Mouse (Mus musculus) midbrain, postnatal 0 days (tissue): ENCODE data around the gene Ptpn14. TPM values are rescaled to one million over a fixed set of nuclear protein-coding genes. Genes with fewer than 3 reads are reported as not detected.

Source experiments
- ATAC-seq: fragments of 200-750 bp; cut with Nextera tagmentation; 2 replicates; pipeline ENCODE4 v1.8.0; 2017; ENCODE audit warnings: moderate number of reproducible peaks, mild to moderate bottlenecking, moderate TSS enrichment, moderate library complexity; ENCODE audit not compliant: low FRiP score
- DNase-seq: peaks from one replicate; pipeline ENCODE4 v3.0.0-alpha.2; 2015; ENCODE audit warnings: low spot score
- H3K27ac ChIP-seq: fragments of 300-500 bp; sonication (generic); 2 replicates; pipeline ENCODE4 v1.5.1; 2014; ENCODE audit warnings: low read depth, mild to moderate bottlenecking, low read length, mixed read lengths
- H3K27me3 ChIP-seq: fragments of 300-500 bp; sonication (generic); 2 replicates; pipeline ENCODE4 v1.6.1; 2014; ENCODE audit warnings: low read length, control low read depth, mixed read lengths; ENCODE audit not compliant: insufficient read depth
- H3K36me3 ChIP-seq: fragments of 300-500 bp; sonication (generic); 2 replicates; pipeline ENCODE4 v1.6.1; 2014; ENCODE audit warnings: low read length, control low read depth, mixed read lengths; ENCODE audit not compliant: insufficient read depth
- H3K4me1 ChIP-seq: fragments of 300-500 bp; sonication (generic); 2 replicates; pipeline ENCODE4 v1.6.1; 2014; ENCODE audit warnings: mild to moderate bottlenecking, control low read depth, antibody characterized with exemption, low read length, mixed read lengths; ENCODE audit not compliant: insufficient read depth
- H3K4me2 ChIP-seq: fragments of 300-500 bp; sonication (generic); 2 replicates; pipeline ENCODE4 v1.6.1; 2014; ENCODE audit warnings: low read depth, mild to moderate bottlenecking, low read length, mixed read lengths; ENCODE audit not compliant: poor library complexity, severe bottlenecking
- H3K4me3 ChIP-seq: fragments of 300-500 bp; sonication (generic); 2 replicates; pipeline ENCODE4 v1.5.1; 2014; ENCODE audit warnings: low read depth, mild to moderate bottlenecking, low read length, moderate library complexity
- H3K9ac ChIP-seq: fragments of 300-500 bp; sonication (generic); replicated peaks from 2 replicates; pipeline ENCODE4 v1.6.1; 2014; ENCODE audit warnings: mild to moderate bottlenecking, low read length, moderate library complexity, mixed read lengths; ENCODE audit not compliant: poor library complexity, severe bottlenecking
- H3K9me3 ChIP-seq: fragments of 300-500 bp; sonication (generic); 2 replicates; pipeline ENCODE4 v1.6.1; 2016; ENCODE audit warnings: low read length, control low read depth
- CTCF ChIP-seq: IDR thresholded peaks from 2 replicates; pipeline ENCODE4 v1.5.1; 2016; ENCODE audit warnings: antibody characterized with exemption, mild to moderate bottlenecking
- WGBS: fragments of 180-500 bp; shearing (Covaris S2); extraction: QIAGEN DNeasy Blood & Tissue Kit; methylation state at CpG from one replicate; pipeline ENCODE4 v1.1.7; 2014; 5-methylcytosine and 5-hydroxymethylcytosine counted together
- polyA plus RNA-seq: library from polyadenylated mRNA; unstranded; fragments of >200 nt; fragmentation: Nextera tagmentation; extraction: Ambion mirVana; gene quantifications from 2 replicates; pipeline ENCODE4 v1.2.1, GENCODE M21; 2015
- total RNA-seq: library from RNA; depleted of rRNA; stranded (reverse); fragments of >200 nt; gene quantifications from 2 replicates; pipeline ENCODE4 v1.2.3, GENCODE M21; 2014

Gene Ptpn14
- total and polyA plus RNA-seq, 2 experiments from 2014 or later = 1.1 to 6.5 TPM

- H3K9me3 ChIP-seq = no peaks in the 10 kb centered on the region
- ATAC-seq (no peak), DNase-seq (no peak)
- H3K9ac ChIP-seq = no peak overlapping the region
- TF ChIP-seq CTCF = no peak
- H3K36me3 ChIP-seq = no peaks in the 10 kb centered on the region
- no peaks in the 10 kb centered on the region for H3K27me3 ChIP-seq
- H3K4me3 ChIP-seq = no peak overlapping the region
- no peaks in the 10 kb centered on the region for H3K4me1 ChIP-seq
- 20% methylated on average over 5 of the region's 5 CpGs for WGBS
- no peak overlapping the region for H3K4me2 ChIP-seq
- no peak overlapping the region for H3K27ac ChIP-seq
Observed at GRCm38 (mm10) chr1:189707419-189707818, 20.6 kb upstream of the Ptpn14 start.

- H3K4me1 ChIP-seq = no peaks in the 10 kb centered on the region
- H3K4me2 ChIP-seq = no peak overlapping the region
- H3K36me3 ChIP-seq = no peaks in the 10 kb centered on the region
- H3K9ac ChIP-seq = no peak overlapping the region
- WGBS = 84% methylated on average over 8 of the region's 8 CpGs
- H3K27ac ChIP-seq = no peak overlapping the region
- no peak overlapping the region for H3K4me3 ChIP-seq
- no peak for TF ChIP-seq CTCF
- ATAC-seq = no peak
- no peak for DNase-seq
- H3K27me3 ChIP-seq = no peaks in the 10 kb centered on the region
- no peaks in the 10 kb centered on the region for H3K9me3 ChIP-seq
Observed at GRCm38 (mm10) chr1:189709001-189709400, 19.1 kb upstream of the Ptpn14 start.

DNA sequence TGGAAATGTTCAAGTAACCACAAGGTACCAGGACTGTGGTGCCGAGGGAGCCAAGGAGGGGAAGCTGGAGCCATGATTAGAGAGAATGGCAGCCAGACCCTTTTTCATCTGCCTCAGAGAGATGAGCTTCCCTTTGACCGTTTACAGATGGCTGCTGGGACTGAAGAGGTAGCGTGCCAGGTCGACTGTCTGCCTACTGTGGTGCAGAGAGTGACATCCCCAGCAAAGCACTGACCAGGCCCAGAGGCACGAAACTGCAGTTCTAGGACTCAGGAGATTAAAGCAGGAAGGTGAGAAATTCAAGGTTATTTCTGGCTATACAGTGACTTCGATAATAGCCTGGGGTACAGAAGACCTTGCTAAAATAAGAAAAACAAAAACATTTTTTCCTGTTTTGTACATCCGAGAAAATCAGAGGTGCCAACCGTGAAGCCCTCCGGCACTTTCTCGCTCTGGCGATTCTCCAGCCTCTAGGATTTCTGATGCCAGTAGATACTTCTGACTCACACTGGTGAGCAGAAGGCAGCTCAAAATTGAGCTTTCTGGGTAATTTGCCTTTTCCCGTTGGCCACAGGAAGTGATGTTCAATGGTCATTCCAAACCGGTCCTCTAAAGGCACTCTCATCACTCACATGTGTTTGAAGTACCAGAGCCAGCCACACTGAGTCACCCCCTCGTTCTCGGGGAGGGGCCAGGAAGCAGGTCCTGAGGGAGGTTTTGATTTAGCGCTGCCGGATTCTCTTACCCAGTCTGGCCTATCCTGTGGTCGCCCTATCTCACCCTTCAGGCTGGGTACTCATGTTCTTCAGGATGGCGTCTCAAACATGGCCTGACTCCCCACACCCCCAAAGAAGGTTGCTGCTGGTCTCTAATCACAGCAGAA lies 11.9 kb upstream of the Ptpn14 start:
- no peak overlapping the region for H3K27ac ChIP-seq
- no peak overlapping the region for H3K9ac ChIP-seq
- no peak overlapping the region for H3K4me3 ChIP-seq
- no peaks in the 10 kb centered on the region for H3K4me1 ChIP-seq
- H3K4me2 ChIP-seq = no peak overlapping the region
- no peaks in the 10 kb centered on the region for H3K9me3 ChIP-seq
- 65% methylated on average over 19 of the region's 19 CpGs for WGBS
- H3K36me3 ChIP-seq = no peaks in the 10 kb centered on the region
- DNase-seq (peak; percentile 22), ATAC-seq (no peak)
- TF ChIP-seq CTCF = no peak
- H3K27me3 ChIP-seq = no peaks in the 10 kb centered on the region

GRCm38 (mm10) chr1:189717546-189717945 lies 10.5 kb upstream of the Ptpn14 start:
- no peak overlapping the region for H3K9ac ChIP-seq
- no peaks in the 10 kb centered on the region for H3K27me3 ChIP-seq
- WGBS = 92% methylated on average over 11 of the region's 11 CpGs
- TF ChIP-seq CTCF = no peak
- no peaks in the 10 kb centered on the region for H3K9me3 ChIP-seq
- no peak overlapping the region for H3K4me2 ChIP-seq
- no peaks in the 10 kb centered on the region for H3K4me1 ChIP-seq
- no peak for DNase-seq
- no peak overlapping the region for H3K27ac ChIP-seq
- no peak for ATAC-seq
- H3K4me3 ChIP-seq = no peak overlapping the region
- H3K36me3 ChIP-seq = no peaks in the 10 kb centered on the region

DNA sequence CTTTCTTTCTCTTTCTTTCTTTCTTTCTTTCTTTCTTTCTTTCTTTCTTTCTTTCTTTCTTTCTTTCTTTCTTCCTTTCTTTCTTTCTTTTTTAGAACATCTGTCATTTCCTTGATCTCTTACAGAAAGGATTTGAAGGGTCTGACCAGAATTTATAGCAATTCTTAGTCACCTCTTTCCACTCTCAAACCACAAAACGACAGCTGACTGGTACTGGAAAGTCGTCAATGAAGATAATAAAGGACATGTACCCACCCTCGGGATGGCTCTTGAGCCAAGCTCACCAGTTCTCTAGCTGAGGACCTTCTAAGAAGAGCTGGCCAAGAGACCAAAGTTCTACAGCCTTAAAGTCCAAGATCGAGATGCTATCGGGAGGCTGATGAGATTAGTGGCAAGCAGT lies 9.5 kb upstream of the Ptpn14 start:
- no peak overlapping the region for H3K9ac ChIP-seq
- H3K9me3 ChIP-seq = no peaks in the 10 kb centered on the region
- TF ChIP-seq CTCF = no peak
- ATAC-seq (no peak), DNase-seq (no peak)
- WGBS = 82% methylated on average over 5 of the region's 5 CpGs
- no peaks in the 10 kb centered on the region for H3K4me1 ChIP-seq
- no peak overlapping the region for H3K27ac ChIP-seq
- no peaks in the 10 kb centered on the region for H3K27me3 ChIP-seq
- H3K4me2 ChIP-seq = no peak overlapping the region
- no peaks in the 10 kb centered on the region for H3K36me3 ChIP-seq
- no peak overlapping the region for H3K4me3 ChIP-seq

DNA sequence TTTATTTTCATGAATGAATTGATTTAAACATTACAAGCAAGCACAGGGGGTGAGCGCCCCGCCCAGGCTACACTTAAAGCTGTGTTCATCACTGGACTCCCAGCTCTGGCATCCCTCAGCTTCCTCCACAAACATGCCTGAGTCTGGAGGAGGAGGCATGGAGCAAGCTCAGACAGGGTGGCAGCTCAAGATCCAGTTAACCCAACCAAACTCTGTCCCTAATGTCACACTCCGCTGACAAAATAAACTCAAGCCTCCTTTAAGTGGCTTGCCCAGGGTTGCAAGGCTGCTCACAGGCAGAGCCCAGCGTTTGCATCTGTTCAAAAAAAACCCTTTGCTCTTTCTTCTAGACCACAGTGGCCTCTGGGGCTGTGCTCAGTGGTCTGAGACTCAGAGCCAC lies 1.9 kb upstream of the Ptpn14 start:
- Histone ChIP-seq H3K4me2 (no peak overlapping the region), H3K9ac (no peak overlapping the region), H3K36me3 (no peaks in the 10 kb centered on the region), H3K9me3 (no peaks in the 10 kb centered on the region), H3K4me1 (no peaks in the 10 kb centered on the region), H3K27ac (no peak overlapping the region), H3K4me3 (no peak overlapping the region), H3K27me3 (peaks cover 41% of the 10 kb centered on the region)
- DNase-seq (peak; percentile 24), ATAC-seq (no peak)
- 70% methylated on average over 4 of the region's 4 CpGs for WGBS
- TF ChIP-seq CTCF = no peak
